Mouse (Mus musculus) mesoderm, embryonic 11.5 days (tissue): ENCODE measurements at regions not wholly inside any gene's neighbourhood (a gene's known extent, or its start where the extent isn't known, plus 50 kb on each side); places are given as distances from the start of the nearest gene placed in this dataset.
"Not testable (repeated sequence)": the region's sequence is repeated elsewhere in the genome, so short reads cannot be mapped to it uniquely, and the experiment has no call there.

Source experiments
- DNase-seq: peaks from one replicate; pipeline ENCODE4 v3.0.0-alpha.2; 2012; ENCODE audit warnings: low read depth, low spot score

GRCm38 (mm10) chr13:46032281-46032680 lies 67.5 kb upstream of the Atxn1 start:
- no peak for DNase-seq

GRCm38 (mm10) chr13:46026018-46026417 lies 61.2 kb upstream of the Atxn1 start:
- no peak for DNase-seq

GRCm38 (mm10) chr13:46023630-46024041 lies 58.8 kb upstream of the Atxn1 start:
- DNase-seq: no peak

- no peak for DNase-seq
These were observed 58.4 kb upstream of the Atxn1 start for GRCm38 (mm10) chr13:46023187-46023586.

GRCm38 (mm10) chr13:46020945-46021835 lies 56.4 kb upstream of the Atxn1 start:
- DNase-seq: no peak

GRCm38 (mm10) chr13:46019431-46020166 lies 54.8 kb upstream of the Atxn1 start:
- no peak for DNase-seq

- DNase-seq: no peak
These were observed 54.2 kb upstream of the Atxn1 start for GRCm38 (mm10) chr13:46018903-46019430.

GRCm38 (mm10) chr13:46017742-46018141 lies 52.9 kb upstream of the Atxn1 start:
- no peak for DNase-seq

GRCm38 (mm10) chr13:46017011-46017410 lies 52.2 kb upstream of the Atxn1 start:
- not testable (repeated sequence) for DNase-seq

- no peak for DNase-seq
These were observed 50.4 kb upstream of the Atxn1 start for GRCm38 (mm10) chr13:46015231-46015630.

- DNase-seq: no peak
These were observed 49.8 kb upstream of the Atxn1 start for GRCm38 (mm10) chr13:46014637-46015036.
